Mouse (Mus musculus) liver, embryonic 15.5 days (tissue): ENCODE data around the gene Frmd4b. TPM values are rescaled to one million over a fixed set of nuclear protein-coding genes. Genes with fewer than 3 reads are reported as not detected.
A peak's percentile ranks its signal among the peaks of the same experiment; 100 is the strongest.
"Not testable (repeated sequence)": the region's sequence is repeated elsewhere in the genome, so short reads cannot be mapped to it uniquely, and the experiment has no call there.

Source experiments
- ATAC-seq: fragments of 200-750 bp; cut with Nextera tagmentation; 2 replicates; pipeline ENCODE4 v1.8.0; 2017; ENCODE audit warnings: moderate number of reproducible peaks, mild to moderate bottlenecking, moderate library complexity; ENCODE audit not compliant: insufficient read depth
- H3K27ac ChIP-seq: fragments of 300-500 bp; sonication (generic); replicated peaks from 2 replicates; pipeline ENCODE4 v1.5.1; 2015; ENCODE audit warnings: mild to moderate bottlenecking, inconsistent platforms
- H3K27me3 ChIP-seq: fragments of 300-500 bp; sonication (generic); 2 replicates; pipeline ENCODE4 v1.6.1; 2015; ENCODE audit warnings: mild to moderate bottlenecking, inconsistent platforms
- H3K36me3 ChIP-seq: fragments of 300-500 bp; sonication (generic); replicated peaks from 2 replicates; pipeline ENCODE4 v1.6.1; 2015; ENCODE audit warnings: moderate library complexity, mild to moderate bottlenecking, inconsistent platforms
- H3K4me1 ChIP-seq: fragments of 300-500 bp; sonication (generic); replicated peaks from 2 replicates; pipeline ENCODE4 v1.6.1; 2015; ENCODE audit warnings: inconsistent platforms
- H3K4me2 ChIP-seq: fragments of 300-500 bp; sonication (generic); 2 replicates; pipeline ENCODE4 v1.6.1; 2015; ENCODE audit warnings: moderate library complexity, mild to moderate bottlenecking, inconsistent platforms
- H3K4me3 ChIP-seq: fragments of 300-500 bp; sonication (generic); replicated peaks from 2 replicates; pipeline ENCODE4 v1.5.1; 2015; ENCODE audit warnings: mild to moderate bottlenecking, inconsistent platforms
- H3K9ac ChIP-seq: fragments of 300-500 bp; sonication (generic); 2 replicates; pipeline ENCODE4 v1.6.1; 2015; ENCODE audit warnings: moderate library complexity, mild to moderate bottlenecking, inconsistent platforms
- H3K9me3 ChIP-seq: fragments of 300-500 bp; sonication (generic); replicated peaks from 2 replicates; pipeline ENCODE4 v1.6.1; 2016; ENCODE audit warnings: inconsistent platforms
- WGBS: fragments of 180-500 bp; shearing (Covaris S2); methylation state at CpG from one replicate; pipeline ENCODE4 v1.1.7; 2015; ENCODE audit warnings: mixed read lengths; ENCODE audit not compliant: insufficient replicate concordance; 5-methylcytosine and 5-hydroxymethylcytosine counted together
- polyA plus RNA-seq: library from polyadenylated mRNA; unstranded; fragments of >200 nt; fragmentation: Nextera tagmentation; extraction: Ambion mirVana; gene quantifications from 2 replicates; pipeline ENCODE4 v1.2.1, GENCODE M21; 2015

The Frmd4b gene
- polyA plus RNA-seq, 1 experiment from 2014 or later: 6.5 TPM

GRCm38 (mm10) chr6:97443522-97443921, 173.8 kb downstream of the Frmd4b start:
- H3K36me3 ChIP-seq: no peaks in the 10 kb centered on the region
- H3K9ac ChIP-seq: no peak overlapping the region
- no peaks in the 10 kb centered on the region for H3K9me3 ChIP-seq
- ATAC-seq: no peak
- H3K27ac ChIP-seq: no peak overlapping the region
- no peak overlapping the region for H3K4me3 ChIP-seq
- H3K4me1 ChIP-seq: peaks cover 5% of the 10 kb centered on the region; the same call in 1 of the 2 replicates
- no peak overlapping the region for H3K4me2 ChIP-seq
- H3K27me3 ChIP-seq: no peaks in the 10 kb centered on the region
- WGBS: 65% methylated on average over 4 of the region's 4 CpGs

GRCm38 (mm10) chr6:97441357-97441756, 176.0 kb downstream of the Frmd4b start:
- Histone ChIP-seq H3K4me2 (no peak overlapping the region), H3K4me1 (peaks cover 5% of the 10 kb centered on the region; the same call in 1 of the 2 replicates), H3K27ac (no peak overlapping the region), H3K27me3 (no peaks in the 10 kb centered on the region), H3K9me3 (no peaks in the 10 kb centered on the region), H3K4me3 (no peak overlapping the region), H3K36me3 (no peaks in the 10 kb centered on the region), H3K9ac (no peak overlapping the region)
- 50% methylated on average over 7 of the region's 7 CpGs for WGBS
- no peak for ATAC-seq

- no peak overlapping the region for H3K9ac ChIP-seq
- no peaks in the 10 kb centered on the region for H3K36me3 ChIP-seq
- H3K4me1 ChIP-seq: peaks cover 5% of the 10 kb centered on the region; the same call in 1 of the 2 replicates
- no peak overlapping the region for H3K4me3 ChIP-seq
- 16% methylated on average over 16 of the region's 16 CpGs for WGBS
- no peak overlapping the region for H3K4me2 ChIP-seq
- ATAC-seq: no peak
- H3K27me3 ChIP-seq: no peaks in the 10 kb centered on the region
- H3K9me3 ChIP-seq: no peaks in the 10 kb centered on the region
- H3K27ac ChIP-seq: peak overlapping the region; percentile 61; the same call in 1 of the 2 replicates
These were observed 178.3 kb downstream of the Frmd4b start for GRCm38 (mm10) chr6:97438918-97439645.

GRCm38 (mm10) chr6:97434753-97435152, 182.6 kb downstream of the Frmd4b start:
- Histone ChIP-seq H3K36me3 (no peaks in the 10 kb centered on the region), H3K9ac (no peak overlapping the region), H3K9me3 (no peaks in the 10 kb centered on the region), H3K27me3 (no peaks in the 10 kb centered on the region), H3K4me3 (no peak overlapping the region), H3K27ac (no peak overlapping the region), H3K4me1 (0 out of 2 replicates have a peak, but pooled peaks cover 6% of the 10 kb centered on the region), H3K4me2 (no peak overlapping the region)
- ATAC-seq: no peak
- WGBS: 58% methylated on average over 4 of the region's 4 CpGs

- peak overlapping the region; percentile 38; the same call in 1 of the 2 replicates for H3K27ac ChIP-seq
- no peaks in the 10 kb centered on the region for H3K27me3 ChIP-seq
- no peaks in the 10 kb centered on the region for H3K36me3 ChIP-seq
- H3K4me1 ChIP-seq: 0 out of 2 replicates have a peak, but pooled peaks cover 6% of the 10 kb centered on the region
- H3K9me3 ChIP-seq: no peaks in the 10 kb centered on the region
- ATAC-seq: peak; percentile 54
- no peak overlapping the region for H3K4me2 ChIP-seq
- WGBS: 41% methylated on average over 10 of the region's 10 CpGs
- no peak overlapping the region for H3K9ac ChIP-seq
- no peak overlapping the region for H3K4me3 ChIP-seq
These were observed 185.9 kb downstream of the Frmd4b start for GRCm38 (mm10) chr6:97431309-97432004.

GRCm38 (mm10) chr6:97430519-97430918, 186.8 kb downstream of the Frmd4b start:
- no peak for ATAC-seq
- H3K36me3 ChIP-seq: no peaks in the 10 kb centered on the region
- H3K9me3 ChIP-seq: no peaks in the 10 kb centered on the region
- H3K27me3 ChIP-seq: no peaks in the 10 kb centered on the region
- H3K4me2 ChIP-seq: no peak overlapping the region
- H3K9ac ChIP-seq: no peak overlapping the region
- H3K27ac ChIP-seq: 0 out of 2 replicates have a peak overlapping the region, but pooled peaks have one; percentile 24
- WGBS: 27% methylated on average over 6 of the region's 6 CpGs
- no peak overlapping the region for H3K4me3 ChIP-seq
- 0 out of 2 replicates have a peak, but pooled peaks cover 6% of the 10 kb centered on the region for H3K4me1 ChIP-seq

GRCm38 (mm10) chr6:97429688-97430343, 187.5 kb downstream of the Frmd4b start:
- H3K9me3 ChIP-seq: no peaks in the 10 kb centered on the region
- H3K4me3 ChIP-seq: no peak overlapping the region
- H3K27ac ChIP-seq: 0 out of 2 replicates have a peak overlapping the region, but pooled peaks have one; percentile 24
- H3K36me3 ChIP-seq: no peaks in the 10 kb centered on the region
- 0 out of 2 replicates have a peak, but pooled peaks cover 6% of the 10 kb centered on the region for H3K4me1 ChIP-seq
- no peak overlapping the region for H3K4me2 ChIP-seq
- WGBS: 1% methylated on average over 2 of the region's 2 CpGs
- H3K27me3 ChIP-seq: no peaks in the 10 kb centered on the region
- no peak overlapping the region for H3K9ac ChIP-seq
- ATAC-seq: no peak

GRCm38 (mm10) chr6:97419771-97420446, 197.4 kb downstream of the Frmd4b start:
- WGBS: 40% methylated on average over 7 of the region's 7 CpGs
- ATAC-seq: no peak
- no peak overlapping the region for H3K9ac ChIP-seq
- no peaks in the 10 kb centered on the region for H3K9me3 ChIP-seq
- H3K4me2 ChIP-seq: no peak overlapping the region
- no peak overlapping the region for H3K27ac ChIP-seq
- no peaks in the 10 kb centered on the region for H3K4me1 ChIP-seq
- no peaks in the 10 kb centered on the region for H3K36me3 ChIP-seq
- no peaks in the 10 kb centered on the region for H3K27me3 ChIP-seq
- no peak overlapping the region for H3K4me3 ChIP-seq

GRCm38 (mm10) chr6:97416972-97417554, 200.3 kb downstream of the Frmd4b start:
- no peak overlapping the region for H3K9ac ChIP-seq
- no peak overlapping the region for H3K27ac ChIP-seq
- H3K4me3 ChIP-seq: no peak overlapping the region
- H3K27me3 ChIP-seq: no peaks in the 10 kb centered on the region
- no peak for ATAC-seq
- H3K4me1 ChIP-seq: no peaks in the 10 kb centered on the region
- H3K4me2 ChIP-seq: no peak overlapping the region
- WGBS: 49% methylated on average over 13 of the region's 13 CpGs
- no peaks in the 10 kb centered on the region for H3K9me3 ChIP-seq
- H3K36me3 ChIP-seq: no peaks in the 10 kb centered on the region

GRCm38 (mm10) chr6:97415578-97415977, 201.8 kb downstream of the Frmd4b start:
- H3K4me1 ChIP-seq, H3K27me3 ChIP-seq, H3K4me3 ChIP-seq, H3K36me3 ChIP-seq, H3K9ac ChIP-seq, H3K27ac ChIP-seq, H3K4me2 ChIP-seq, ATAC-seq, H3K9me3 ChIP-seq: not testable (repeated sequence)
- 81% methylated on average over 4 of the region's 4 CpGs for WGBS
